Mouse (Mus musculus): Measurements from ENCODE around the gene Tmem117.

Gene Tmem117

DNA sequence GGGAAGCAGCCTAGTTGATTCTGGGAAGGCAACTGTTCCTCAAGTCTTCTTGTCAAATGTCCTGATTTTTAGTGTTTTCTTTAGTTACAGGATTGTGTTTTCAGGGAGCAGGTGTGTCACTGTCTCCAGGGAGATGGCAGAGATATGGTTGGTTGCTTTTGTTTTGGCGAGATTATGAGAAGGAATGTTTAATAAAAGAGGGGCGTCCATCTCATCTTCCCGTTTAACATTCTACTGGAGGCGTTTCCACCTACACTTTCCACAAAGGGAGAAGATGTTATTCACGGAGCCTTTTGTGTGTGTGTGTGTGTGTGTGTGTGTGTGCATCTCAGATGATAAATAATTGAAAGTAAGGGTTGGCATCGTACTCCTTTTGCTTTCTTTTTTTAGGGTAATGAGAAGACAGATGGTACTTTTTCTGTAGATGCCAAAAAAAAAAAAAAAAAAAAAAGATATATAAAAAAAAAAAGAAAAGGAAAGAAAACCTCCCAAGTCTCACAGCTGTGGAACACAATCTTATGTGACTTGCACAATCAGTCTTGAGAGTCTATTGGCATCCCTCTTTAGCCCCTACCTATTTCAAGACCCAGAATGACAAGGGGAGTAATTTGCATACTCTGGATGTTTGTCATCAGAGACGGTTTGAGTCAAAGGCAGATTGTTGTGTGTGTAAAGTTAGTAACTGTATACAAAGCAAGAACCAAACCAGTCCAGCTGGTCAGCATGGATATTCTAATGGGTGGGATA, 142.0 kb downstream of the Tmem117 start:
- DNase-seq (ENCODE audit: low spot score in 2 of 2) = no peak

DNA sequence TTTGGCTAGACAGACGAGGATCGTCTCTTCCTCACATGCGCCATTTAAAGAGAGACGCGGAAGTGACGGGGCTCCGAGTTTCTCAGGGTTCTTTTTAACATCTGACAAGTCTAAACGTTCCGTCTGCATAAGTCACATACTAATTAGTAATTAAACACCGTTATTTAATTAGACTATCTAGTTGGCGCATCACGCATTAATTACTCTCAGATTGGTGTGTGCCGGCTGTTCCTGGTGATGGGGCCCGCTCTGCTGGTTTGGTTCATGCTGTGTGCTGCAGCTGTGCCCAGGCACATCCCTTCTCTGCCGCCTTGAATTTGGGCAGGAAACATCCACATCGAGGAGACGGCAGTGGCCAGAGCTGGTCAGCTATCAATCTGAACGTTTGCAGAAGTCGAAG, 142.7 kb downstream of the Tmem117 start:
- DNase-seq (ENCODE audit: low spot score in 2 of 2) = no peak

DNA sequence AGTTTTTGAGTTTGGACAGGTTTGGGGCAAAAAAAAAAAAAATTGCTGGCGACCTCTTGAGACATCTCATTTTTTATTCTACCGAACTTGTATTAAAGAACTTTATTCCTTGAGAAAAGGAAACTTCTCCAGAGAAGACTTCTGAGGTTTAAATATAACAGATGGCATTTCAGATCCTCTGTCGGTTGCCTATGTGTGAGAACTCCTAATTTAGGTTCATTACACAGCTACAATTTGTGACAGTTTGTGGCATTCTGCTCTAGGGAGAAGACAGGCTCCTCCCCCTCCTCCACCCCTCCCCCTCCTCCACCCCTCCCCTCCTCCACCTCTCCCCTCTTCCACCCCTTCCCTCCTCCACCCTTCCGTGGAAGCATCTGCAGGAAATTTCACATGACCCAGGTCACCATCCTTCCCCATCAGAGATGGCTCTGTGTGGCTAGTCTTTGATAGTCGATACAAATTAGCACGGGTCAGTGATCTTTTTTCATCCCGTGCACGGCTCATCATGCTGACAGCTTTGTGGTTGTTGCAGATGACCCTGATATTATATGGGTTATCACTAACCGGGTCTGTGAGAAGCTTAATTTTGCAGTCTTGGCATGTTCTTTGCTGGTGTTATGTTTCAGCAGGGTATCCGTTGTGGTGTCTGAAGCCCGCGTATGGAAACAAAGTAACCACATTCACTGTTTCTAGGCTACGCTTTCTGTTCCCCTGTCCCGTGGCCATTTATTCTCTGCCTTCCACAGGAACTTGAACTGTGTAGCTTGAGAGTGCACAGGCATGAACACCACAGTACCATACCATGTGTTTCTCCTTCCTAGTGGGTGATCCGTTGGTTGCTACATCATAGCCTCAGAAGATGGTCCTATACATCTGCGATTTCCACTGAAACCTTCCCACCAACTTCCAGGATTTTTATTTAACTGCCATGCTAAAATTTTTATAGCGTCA, 147.4 kb downstream of the Tmem117 start:
- DNase-seq (ENCODE audit: low spot score in 2 of 2) = no peak

DNA sequence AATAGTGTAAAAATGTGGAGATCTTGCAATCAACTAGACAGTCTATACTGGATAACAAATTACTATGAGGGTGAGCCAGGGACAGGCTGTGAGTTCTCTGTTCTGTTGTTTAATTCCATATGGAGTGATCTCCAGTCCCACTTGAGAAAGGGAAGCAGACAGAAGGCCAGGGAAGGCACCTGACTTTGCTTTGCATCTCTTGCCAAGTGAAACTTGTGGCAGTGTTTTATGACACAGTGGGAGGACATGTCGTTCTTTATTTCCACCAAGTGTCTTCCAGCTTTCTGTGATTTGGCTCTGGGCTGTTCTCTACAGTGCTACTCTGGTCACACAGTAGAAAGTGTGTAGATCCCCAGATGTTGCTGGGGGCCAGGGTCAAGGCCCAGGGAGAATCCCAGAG, 152.5 kb downstream of the Tmem117 start:
- DNase-seq (ENCODE audit: low spot score in 2 of 2) = no peak

DNA sequence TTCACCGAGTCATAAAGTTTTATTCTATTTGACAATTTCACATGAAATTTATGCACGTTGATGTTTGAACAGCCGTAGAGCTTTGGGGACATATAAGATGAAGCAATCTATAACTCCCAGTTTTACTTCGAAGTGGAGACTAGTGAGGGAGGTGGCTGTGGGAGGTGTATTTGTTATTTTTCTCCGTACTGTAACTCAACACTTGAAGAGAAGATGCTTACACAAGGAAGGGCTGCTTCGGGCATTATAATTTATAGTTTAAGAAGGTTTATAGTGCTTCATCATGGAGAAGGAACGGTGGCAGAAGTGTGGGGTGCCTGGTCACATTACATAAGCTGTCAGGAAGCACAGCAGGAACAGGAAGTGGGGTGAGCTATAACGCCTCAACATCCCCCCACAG, 164.4 kb downstream of the Tmem117 start:
- DNase-seq (ENCODE audit: low spot score in 2 of 2) = no peak

DNA sequence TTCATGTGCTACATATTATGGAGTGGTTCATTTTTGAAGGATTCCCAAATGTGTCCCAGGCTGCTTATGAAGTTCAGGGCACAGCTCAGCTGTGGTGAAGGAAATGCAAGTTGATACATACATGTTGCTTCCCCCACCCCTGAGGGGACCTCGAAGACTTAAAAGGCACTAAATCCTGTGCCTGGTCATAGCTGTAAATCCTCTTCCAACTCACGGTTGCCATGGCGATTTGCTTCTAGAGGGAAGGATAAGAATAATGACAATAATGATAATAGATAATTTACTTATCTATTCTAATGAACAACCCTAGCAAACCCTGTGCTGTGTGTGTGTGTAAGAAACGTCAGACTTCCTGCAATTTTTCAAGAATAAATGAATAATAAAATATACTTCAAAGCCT, 166.5 kb downstream of the Tmem117 start:
- DNase-seq (ENCODE audit: low spot score in 2 of 2) = no peak

DNA sequence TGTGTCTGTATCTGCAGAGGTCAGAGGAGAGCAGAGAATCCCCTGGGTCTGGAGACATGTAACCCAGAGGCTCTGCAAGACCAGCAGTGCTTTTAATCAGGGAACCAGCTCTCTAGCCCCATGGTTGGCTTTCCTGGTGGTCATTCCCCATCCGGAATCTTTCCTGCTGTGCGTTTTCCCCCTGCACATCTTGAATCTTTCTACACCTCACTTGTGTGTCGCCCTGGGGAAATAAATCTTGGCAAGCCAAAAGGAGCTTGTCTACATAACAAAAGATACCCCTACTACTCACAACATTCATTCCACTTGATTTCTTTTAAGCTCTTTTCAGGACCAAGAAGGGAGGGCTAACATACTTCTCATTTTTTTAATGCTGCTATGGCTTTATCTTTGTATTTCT, 169.2 kb downstream of the Tmem117 start:
- DNase-seq (ENCODE audit: low spot score in 2 of 2) = no peak

DNA sequence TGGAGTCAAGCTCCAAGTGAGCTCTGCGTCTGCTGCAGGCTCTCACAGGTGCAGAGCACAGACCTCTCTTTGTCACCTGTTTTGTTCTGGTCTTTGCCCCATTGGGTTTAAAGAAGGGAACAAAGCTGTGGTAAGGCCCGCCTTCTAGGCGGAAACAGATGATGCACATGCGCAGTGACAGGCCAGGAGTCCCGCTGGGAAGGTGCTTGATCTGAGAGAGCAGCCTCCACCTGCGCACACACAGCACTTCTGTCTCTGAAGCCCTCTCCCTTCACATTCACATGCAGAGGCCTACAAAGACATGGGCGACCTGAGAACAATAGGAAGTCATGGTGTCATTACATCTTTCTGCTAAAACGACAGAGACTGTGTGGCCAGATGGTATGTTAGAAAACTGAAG, 172.4 kb downstream of the Tmem117 start:
- DNase-seq (ENCODE audit: low spot score in 2 of 2) = no peak

DNA sequence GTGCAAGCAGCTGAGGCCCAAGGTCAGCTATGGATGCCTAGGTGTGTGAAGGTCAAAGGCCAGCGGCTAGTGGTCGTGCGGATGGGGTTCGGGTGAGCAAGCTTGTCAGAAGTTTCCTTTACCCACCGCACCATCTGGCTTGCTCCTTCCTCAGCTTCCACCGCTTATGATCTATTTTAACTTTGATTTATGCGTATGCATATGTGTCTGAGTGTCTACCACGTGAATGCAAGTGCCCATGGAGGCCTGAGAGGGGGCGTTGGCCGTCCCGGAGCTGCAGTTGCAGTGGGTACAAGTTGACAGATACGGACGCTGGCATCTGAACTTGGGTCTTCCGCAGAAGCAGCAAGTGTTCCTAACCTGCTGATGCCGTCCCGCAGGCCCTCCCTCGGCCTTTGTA, 173.8 kb downstream of the Tmem117 start:
- no peak for DNase-seq (ENCODE audit: low spot score in 2 of 2)

DNA sequence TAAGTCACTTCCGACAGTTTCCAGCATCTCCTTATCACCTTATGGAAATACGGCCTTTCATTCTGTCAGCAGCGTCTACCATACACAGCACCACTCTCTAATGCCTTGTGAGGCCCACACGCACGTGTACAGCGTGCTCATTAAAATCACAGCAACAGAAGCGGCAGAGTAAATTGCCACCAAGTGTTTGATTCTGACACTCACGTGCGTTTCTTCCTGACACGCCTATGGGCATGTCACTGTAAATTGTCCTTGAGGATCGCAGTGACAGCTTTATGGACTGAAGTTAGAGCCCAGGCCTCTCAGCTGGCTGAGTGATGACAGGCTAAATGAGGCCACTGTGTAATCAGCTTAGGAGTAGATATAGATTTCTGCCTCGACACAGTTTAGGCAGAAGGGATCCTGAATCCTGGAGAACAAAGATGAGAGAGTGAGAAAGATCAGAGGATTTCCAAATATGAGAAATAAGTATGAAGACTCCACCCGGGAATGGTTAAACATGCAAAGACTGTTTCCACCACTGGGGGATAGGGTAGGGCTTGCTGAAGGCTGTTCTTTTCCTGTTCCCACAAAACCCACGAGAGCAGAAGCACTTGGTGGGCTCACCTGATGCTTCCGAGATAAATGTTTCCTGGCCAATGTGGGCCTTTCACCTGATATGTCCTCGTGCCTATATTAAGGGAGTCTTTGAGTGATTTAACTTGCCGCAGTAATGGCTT, 174.8 kb downstream of the Tmem117 start:
- DNase-seq (ENCODE audit: low spot score in 2 of 2) = no peak

DNA sequence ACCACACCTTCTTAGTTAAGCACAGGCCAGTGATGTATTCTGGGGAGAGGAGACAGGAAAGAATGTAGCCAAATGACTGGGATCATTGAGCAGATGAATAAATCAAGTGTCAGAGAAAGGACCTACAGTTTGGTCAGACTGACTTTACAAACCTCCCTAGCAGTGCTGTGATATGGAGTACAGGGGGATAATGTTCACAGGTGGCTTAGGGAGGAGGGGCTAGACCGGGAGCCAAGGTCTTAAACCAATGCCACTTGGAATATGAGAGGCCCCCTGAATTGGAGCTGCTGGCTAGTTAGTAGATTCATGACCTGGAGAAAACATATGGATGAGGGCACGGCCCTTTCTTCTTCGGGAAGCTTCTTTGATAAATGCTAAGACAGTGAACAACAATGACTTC, 177.0 kb downstream of the Tmem117 start:
- no peak for DNase-seq (ENCODE audit: low spot score in 2 of 2)

DNA sequence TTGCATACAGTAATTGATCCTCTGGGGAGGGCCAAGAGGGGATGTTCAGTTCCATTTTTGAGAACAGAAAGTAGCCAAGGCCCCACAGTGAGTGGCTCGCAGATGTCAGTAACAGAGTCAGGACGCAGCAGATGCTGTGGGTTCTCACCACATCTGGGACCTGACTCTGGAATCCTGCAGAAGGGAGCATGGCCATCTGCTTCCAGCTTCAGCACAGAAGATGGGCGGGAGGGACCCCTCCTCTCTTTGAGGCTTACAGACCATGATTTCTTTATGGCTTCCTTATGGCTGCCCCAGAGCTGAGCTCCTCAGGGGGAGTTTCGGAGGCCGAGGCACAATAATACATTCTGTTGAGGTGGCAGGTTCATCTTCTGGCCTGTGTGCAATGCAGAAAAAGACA, 182.5 kb downstream of the Tmem117 start:
- DNase-seq (ENCODE audit: low spot score in 2 of 2) = no peak

DNA sequence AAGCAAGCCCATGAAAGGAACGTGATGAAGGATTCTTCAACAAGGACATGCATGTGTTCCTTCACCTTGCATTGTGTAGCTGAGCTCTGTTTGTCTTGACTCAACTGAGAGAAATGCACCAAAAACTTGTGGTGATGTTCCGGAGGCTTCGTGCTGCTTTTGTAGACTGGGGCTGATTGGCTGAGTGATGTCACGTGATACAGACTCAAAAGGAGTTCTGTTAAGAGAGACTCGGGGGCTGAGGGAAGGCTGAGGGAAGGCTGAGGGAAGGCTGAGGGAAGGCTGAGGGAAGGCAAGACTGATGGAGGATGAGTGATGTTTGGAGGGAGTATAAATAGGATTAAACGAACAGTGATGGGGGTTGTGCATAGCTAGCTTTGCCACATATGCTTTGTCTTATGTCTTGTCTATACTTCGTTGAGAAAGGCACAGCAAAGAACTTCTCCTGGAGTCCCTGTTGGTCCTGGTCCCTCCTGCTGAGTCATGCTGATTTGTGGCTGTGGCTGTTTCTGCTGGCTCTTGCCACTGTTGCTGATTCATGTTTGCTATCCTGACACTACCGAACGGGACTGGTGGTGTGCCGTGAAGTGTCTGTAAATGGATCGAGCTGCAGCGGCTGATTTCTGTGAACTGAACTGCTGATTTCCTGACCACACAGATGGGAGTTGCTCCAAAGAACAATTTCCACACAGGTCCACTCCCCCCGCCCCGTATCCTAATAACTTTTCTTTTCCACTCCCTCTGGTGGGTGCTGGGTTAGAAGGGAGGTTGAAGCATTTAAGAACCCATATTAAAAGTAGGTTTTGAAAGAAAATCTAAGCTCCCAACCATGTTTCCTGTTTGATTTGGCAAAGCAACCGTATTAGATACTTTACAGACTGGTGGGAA, 185.4 kb downstream of the Tmem117 start:
- DNase-seq (ENCODE audit: low spot score in 2 of 2) = no peak

DNA sequence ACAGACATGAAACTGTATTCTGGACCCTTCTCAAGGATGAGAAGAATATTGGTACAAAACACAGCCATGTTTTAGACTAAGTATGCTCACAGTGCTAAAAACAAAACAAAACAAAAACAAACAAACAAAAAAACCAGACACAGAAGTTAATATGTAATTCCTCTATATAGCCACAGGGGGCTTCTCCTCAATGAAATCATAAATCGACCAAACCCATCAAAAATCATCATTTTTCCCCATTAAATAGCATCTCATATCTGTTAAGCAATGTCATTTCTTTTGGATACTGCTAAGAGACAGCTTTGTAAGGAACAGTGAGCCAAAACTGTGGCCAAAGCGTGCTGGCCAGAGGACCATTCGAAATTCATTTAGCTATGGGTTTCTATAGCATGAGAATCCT, 206.6 kb downstream of the Tmem117 start:
- no peak for DNase-seq (ENCODE audit: low spot score in 2 of 2)

DNA sequence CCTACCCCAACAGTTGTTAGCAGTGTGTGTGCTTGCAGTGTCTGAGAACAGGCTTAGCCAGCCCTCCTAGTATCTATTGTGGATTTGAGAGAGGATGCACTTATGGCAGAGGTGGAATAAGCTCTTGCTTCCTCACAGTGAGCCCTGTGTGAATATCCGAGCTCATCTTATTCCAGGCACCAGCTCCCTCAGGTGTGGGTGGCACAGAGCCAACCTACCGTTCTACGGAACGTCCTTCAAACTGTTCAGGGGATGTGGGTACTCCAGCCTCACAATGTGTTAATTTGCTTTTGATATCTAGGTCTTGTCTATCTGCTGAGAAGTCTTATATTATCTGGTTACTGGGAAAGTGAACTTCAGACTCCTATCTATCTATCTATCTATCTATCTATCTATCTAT, 209.6 kb downstream of the Tmem117 start:
- no peak for DNase-seq (ENCODE audit: low spot score in 2 of 2)

DNA sequence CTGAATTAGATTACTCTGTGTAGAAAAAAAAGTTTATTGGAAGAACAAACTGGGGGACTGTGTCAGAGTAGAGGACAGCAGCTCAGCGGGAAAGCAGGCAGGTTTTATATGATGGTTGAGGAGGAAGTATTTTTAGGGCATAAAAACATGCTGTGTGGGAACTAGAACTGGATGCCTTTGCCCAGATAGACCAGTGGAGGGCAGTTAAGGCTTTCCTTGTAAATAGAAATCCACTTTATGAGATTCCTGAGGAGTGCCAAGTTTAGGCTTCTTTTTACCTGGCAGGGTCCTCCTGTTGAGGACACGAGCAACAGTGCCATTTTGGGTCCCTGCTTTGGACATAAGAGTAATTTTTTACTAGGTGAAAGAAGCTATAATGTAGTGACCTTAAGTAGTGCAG, 218.5 kb downstream of the Tmem117 start:
- no peak for DNase-seq (ENCODE audit: low spot score in 2 of 2)

DNA sequence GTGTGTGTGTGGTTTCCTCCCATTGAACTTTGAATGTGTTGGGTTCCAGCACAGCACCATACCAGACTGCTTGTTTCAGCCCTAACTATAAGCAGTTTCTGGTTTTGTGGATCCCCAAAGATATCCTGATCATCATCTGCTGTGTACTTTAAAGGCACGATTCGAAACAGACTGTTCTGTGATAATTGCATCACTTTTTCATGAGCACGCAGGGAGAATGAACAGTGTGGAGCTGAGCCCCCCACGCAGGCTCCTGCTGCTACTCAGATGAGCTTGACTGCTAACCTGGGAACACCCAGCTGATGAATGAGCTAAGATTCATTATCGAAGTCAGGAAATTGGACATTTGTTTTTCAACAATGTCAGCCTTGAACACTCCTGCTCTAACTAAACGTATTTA, 230.6 kb downstream of the Tmem117 start:
- no peak for DNase-seq (ENCODE audit: low spot score in 2 of 2)

DNA sequence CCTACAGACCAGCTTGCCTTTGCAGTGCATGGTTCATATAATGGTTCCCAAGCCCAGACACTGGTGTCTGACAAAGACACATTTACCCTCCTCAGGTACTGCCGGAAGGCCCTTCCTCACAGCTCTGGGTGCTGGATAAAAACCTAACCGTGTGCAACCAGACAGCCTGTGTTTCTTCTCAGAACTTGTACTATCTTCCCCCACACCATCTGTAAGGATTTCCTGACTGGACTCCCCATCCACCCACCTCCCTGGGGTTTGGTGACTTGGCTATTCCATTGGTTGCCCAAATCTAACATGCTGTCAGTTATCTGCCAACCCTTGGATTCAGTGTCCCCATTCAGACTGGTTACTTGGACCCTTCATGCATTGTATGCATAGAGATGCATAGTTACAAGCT, 232.1 kb downstream of the Tmem117 start:
- no peak for DNase-seq (ENCODE audit: low spot score in 2 of 2)

DNA sequence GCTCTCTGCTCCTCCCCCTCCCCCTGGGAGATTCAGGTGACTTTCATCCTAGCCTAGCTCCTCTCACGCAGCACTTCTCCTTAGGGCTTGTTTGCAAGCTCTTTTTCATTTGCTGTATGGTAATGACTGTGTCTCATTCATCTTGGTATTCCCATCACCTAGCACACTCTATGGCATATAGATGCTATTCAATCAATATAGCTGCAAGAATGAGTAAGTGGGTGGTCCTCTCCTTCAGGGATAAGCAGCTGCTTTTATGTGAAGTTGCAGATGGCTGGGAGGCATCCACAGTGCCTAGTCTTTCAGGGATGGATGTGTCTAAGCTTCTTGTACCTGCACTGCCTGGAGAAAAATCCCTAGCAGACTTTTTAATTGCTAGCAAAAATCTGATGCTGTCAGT, 235.1 kb downstream of the Tmem117 start:
- DNase-seq (ENCODE audit: low spot score in 2 of 2) = no peak

DNA sequence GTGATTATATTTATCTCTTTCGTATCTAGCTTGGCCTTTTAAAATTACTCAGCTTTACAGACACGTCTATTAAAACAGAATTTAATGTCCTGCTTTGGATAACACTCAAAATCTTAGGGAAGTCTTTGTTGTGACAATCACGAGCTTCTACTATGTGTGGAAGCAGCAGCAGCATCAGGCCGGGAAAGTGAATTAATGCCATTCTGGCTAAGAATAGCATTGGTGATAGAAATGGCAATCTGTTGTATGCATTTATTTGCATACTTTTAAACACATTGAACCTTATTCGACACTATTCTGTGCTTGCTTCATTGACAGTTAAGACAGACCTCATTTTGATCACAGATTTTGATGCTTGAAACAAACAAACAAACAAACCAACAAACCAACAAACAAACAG, 239.3 kb downstream of the Tmem117 start:
- DNase-seq (ENCODE audit: low spot score in 2 of 2) = no peak

DNA sequence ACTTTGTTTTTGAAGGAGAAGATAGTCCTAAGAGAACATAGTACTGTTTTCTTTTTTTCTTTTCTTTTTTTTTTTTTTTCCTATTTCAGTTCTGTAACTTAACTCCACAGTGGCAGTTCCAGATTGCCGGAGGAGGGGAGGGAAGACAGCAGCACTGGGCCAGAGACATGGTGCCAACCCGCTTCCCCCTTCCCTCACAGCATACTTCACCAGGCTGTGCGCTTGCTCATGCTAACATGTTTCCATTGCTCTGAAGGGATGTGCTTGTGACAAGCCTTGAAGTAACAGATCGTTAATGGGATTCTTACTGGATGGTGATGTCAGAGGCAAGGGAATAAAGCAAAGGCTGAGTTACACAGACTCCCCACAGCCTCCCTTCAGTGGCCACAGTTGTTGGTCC, 256.0 kb downstream of the Tmem117 start:
- no peak for DNase-seq (ENCODE audit: low spot score in 2 of 2)

DNA sequence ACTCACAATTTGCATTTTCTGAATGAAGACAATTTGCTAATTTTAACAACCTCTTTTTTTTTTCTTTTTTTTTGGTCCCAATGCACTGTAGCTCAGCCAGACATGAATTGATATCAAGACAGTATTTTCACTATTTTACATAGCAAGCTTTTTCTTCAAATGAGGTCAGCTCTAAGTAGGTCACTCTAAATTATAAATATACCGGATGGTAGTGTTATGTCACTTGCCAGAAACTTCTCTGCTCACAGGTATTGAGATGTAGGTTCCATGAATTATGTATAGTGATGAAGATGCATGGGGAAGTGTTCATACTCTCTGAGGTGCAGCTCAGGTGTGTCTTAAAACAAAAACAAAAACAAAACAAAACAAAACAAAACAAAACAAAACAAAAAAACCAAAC, 264.2 kb downstream of the Tmem117 start:
- no peak for DNase-seq (ENCODE audit: low spot score in 2 of 2)
